Mouse (Mus musculus): Measurements from ENCODE around the gene Rad51d.

Gene Rad51d

GRCm38 (mm10) chr11:82891936-82892335 is 1.5 kb upstream of the Rad51d start, which contains the start of gene Fndc8:
Gene Fndc8 (plus strand): TSS chr11:82892124.
- no peak for DNase-seq (ENCODE audit: low spot score in 2 of 2)

- no peak for DNase-seq (ENCODE audit: low spot score in 2 of 2)
Observed at GRCm38 (mm10) chr11:82889524-82890341, 681 bp downstream of the Rad51d start.

- DNase-seq (ENCODE audit: low spot score in 2 of 2) = no peak
Observed at GRCm38 (mm10) chr11:82888491-82888946, 1.9 kb downstream of the Rad51d start.

DNA sequence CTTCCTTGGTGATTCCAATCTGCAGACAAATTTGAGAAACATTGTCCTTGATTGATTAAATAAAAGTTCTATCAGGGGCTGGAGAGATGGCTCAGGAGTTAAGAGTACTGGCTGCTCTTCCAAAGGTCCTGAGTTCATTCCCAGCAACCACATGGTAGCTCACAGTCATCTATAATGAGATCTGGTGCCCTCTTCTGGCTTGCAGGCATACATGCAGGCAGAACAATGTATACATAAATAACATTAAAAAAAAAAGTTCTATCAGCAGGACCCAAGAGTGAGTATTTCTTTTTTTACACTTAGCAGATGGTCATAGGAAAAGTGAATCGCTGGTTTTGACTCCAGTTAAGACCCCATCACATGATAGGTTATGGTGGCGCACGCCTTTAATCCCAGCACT is 3.9 kb downstream of the Rad51d start:
- DNase-seq (ENCODE audit: low spot score in 2 of 2) = no peak

- DNase-seq (ENCODE audit: low spot score in 2 of 2) = no peak
Observed at GRCm38 (mm10) chr11:82883180-82883579, 7.2 kb downstream of the Rad51d start.

GRCm38 (mm10) chr11:82877726-82878344 is 12.6 kb downstream of the Rad51d start:
- no peak for DNase-seq (ENCODE audit: low spot score in 2 of 2)

DNA sequence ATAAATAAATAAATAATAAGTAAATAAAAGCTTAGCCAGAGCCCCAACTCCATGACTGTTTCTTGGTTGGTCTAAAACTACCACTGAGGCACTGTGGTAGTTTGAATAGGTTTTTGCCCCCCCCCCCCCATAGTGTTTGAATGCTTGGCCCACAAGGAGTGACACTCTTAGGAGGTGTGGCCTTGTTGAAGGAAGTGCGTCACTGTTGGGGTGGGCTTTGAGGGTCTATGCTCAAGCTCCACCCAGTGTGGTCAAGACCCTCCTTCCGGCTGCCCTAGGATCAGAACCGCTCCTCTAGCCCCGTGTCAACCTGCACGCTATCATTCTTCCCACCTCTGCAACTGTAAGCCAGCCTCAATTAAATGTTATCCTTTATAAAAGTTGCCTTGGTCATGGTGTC is 14.8 kb downstream of the Rad51d start:
- DNase-seq (ENCODE audit: low spot score in 2 of 2) = no peak

DNA sequence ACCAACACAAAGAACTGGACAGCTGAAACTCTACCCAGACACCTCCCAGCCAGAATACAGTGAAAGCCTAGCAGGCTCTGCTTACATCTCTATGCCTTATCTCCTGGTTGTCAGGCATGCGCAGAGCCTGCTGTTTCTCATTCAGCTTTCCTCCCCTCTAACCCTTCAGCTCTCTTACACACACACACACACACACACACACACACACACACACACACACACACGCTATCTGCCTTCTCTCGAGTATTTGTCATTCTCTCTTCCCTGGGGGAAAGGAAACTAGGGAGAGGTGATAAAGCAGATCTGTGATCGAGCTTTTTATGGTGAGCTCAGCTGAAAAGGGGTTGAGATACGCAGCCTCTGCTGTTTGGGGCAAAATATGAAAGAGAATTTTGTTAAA is 15.5 kb downstream of the Rad51d start:
- DNase-seq (ENCODE audit: low spot score in 2 of 2) = no peak

GRCm38 (mm10) chr11:82871031-82871446 is 19.4 kb downstream of the Rad51d start, which contains the start of gene Rffl:
Gene Rffl (minus strand): TSS chr11:82871210.
- DNase-seq (ENCODE audit: low spot score in 2 of 2) = peak; percentile 87 to 93

DNA sequence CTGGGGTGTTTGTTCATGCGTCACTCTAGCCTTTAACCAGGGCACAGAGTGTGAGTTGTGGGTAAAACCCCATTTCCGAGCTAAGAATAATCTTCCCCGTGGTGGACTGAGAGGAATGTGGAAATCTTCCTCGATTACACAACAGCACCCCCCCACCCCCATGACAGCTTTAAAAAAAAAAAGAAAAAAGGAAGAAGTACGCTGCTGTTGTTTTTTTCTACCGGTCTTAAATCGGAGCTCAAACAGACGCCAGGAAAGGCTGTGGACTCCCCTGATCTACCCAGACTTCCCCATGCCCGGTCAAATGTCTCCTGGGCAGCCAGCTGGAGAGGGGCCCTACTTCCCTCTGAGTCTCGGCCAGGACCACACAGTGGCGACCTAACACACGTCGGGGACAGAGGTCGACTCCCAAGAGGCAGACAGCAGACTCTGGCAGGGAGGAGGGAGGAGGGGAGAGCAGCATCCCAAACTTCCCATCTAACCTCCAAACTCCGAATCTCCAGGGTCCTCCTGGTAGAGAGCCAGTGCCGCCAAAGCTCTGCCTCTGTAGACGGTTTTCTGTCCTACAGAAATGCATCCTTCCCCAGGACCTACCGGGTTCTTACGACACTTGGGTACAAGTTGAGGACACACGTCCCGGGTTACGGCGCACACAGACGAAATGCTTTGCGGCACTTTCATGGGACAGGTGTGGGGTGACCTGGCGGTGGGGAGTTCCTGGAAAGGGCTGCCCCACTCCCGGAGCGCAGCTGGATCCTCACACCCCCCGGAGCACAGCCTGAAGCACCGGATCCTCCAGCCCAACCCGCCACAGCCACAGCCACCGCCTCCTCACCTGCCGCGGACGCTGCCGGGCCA is 20.0 kb downstream of the Rad51d start:
- DNase-seq (ENCODE audit: low spot score in 2 of 2) = peak; percentile 41 to 50

GRCm38 (mm10) chr11:82869506-82870172 is 20.8 kb downstream of the Rad51d start:
- no peak for DNase-seq (ENCODE audit: low spot score in 2 of 2)

- DNase-seq (ENCODE audit: low spot score in 2 of 2) = no peak
Observed at GRCm38 (mm10) chr11:82867956-82868355, 22.5 kb downstream of the Rad51d start.

- DNase-seq (ENCODE audit: low spot score in 2 of 2) = no peak
Observed at GRCm38 (mm10) chr11:82866850-82867564, 23.4 kb downstream of the Rad51d start.

DNA sequence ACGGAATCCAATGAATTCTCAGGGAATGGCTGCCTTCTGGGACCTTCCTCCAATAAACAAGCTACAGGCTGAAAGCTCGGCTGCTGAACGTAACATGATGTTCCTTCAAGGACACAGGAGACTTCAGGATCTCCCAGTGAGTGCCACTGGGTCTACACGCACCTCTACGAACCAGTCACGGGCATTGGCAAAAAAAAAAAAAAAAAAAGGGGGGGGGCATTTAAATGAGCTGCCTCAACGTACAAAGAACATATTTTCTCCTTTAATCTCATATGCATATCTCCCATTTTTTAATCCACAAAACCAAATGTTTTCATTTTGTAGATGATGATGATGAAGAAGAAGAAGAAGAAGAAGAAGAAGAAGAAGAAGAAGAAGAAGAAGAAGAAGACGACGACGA is 24.5 kb downstream of the Rad51d start:
- no peak for DNase-seq (ENCODE audit: low spot score in 2 of 2)

GRCm38 (mm10) chr11:82863488-82863931 is 26.9 kb downstream of the Rad51d start:
- no peak for DNase-seq (ENCODE audit: low spot score in 2 of 2)

- DNase-seq (ENCODE audit: low spot score in 2 of 2) = no peak
Observed at GRCm38 (mm10) chr11:82863059-82863458, 27.4 kb downstream of the Rad51d start.

- DNase-seq (ENCODE audit: low spot score in 2 of 2) = no peak
Observed at GRCm38 (mm10) chr11:82862638-82863037, 27.8 kb downstream of the Rad51d start.

DNA sequence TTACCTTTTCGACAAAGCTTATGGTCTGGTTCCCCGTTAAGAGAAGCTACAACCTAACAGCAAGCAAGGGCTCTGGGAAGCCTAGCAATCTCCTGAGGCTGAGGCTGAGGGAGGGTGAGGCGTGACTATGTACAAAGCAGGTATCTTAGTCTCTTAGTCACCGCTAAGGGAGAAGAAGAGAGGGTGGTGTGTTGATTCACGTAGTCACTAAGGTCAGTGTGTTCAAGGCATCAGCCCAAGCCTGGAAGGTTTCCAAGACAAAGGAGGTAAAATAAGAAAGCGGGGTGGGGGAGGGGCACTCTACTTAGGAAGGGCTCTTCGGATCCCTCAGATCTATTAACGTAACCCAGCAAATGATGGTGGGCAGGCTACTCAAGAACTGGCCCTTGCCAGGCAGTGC is 28.9 kb downstream of the Rad51d start:
- DNase-seq (ENCODE audit: low spot score in 2 of 2) = no peak

DNA sequence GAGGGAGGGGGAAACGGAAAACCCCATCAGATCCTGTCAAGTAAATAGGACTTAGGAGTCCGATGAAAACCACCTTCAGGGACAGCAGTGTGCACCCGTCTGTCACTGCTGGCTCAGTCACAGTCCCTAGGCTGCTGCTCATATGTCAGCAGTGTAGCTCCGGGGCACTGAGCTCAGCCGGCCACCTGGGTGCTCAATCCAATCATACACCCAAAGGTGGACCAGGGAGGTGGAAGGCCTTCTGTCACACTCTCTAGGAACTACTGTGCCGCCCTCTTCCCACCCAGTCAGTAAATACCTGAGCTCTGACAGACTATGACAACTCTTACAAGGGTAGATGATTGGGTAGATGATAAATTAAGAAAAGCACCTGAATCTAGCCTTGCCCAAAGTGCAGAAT is 29.7 kb downstream of the Rad51d start:
- no peak for DNase-seq (ENCODE audit: low spot score in 2 of 2)

- DNase-seq (ENCODE audit: low spot score in 2 of 2) = no peak
Observed at GRCm38 (mm10) chr11:82857307-82857848, 33.0 kb downstream of the Rad51d start.

GRCm38 (mm10) chr11:82856032-82856431 is 34.4 kb downstream of the Rad51d start:
- no peak for DNase-seq (ENCODE audit: low spot score in 2 of 2)
